Mouse (Mus musculus): ENCODE results near the gene Pgap1.

GRCm38 (mm10) chr1:54468662-54469061 lies 88.8 kb downstream of the Pgap1 start:
- TF ChIP-seq POLR2A (IDR thresholded peaks at IDR 0.05; ENCODE audit: low read depth, low read length): no peak
- no peak for TF ChIP-seq CTCF (IDR thresholded peaks at IDR 0.05; ENCODE audit: extremely low read depth, insufficient read depth, insufficient read length, insufficient replicate concordance)

Measured in spleen, adult 2 months (tissue).